Mouse (Mus musculus) cerebellum, postnatal 25 days (tissue): ENCODE measurements around the gene Wdr63.
"Not testable (repeated sequence)": the region's sequence is repeated elsewhere in the genome, so short reads cannot be mapped to it uniquely, and the experiment has no call there.

ENCODE experiments used
- DNase-seq, 2 experiments: peaks; one replicate each; pipeline ENCODE4 v3.0.0; 2021; ENCODE audit warnings: mixed read lengths in 2 of 2

The Wdr63 gene

DNA sequence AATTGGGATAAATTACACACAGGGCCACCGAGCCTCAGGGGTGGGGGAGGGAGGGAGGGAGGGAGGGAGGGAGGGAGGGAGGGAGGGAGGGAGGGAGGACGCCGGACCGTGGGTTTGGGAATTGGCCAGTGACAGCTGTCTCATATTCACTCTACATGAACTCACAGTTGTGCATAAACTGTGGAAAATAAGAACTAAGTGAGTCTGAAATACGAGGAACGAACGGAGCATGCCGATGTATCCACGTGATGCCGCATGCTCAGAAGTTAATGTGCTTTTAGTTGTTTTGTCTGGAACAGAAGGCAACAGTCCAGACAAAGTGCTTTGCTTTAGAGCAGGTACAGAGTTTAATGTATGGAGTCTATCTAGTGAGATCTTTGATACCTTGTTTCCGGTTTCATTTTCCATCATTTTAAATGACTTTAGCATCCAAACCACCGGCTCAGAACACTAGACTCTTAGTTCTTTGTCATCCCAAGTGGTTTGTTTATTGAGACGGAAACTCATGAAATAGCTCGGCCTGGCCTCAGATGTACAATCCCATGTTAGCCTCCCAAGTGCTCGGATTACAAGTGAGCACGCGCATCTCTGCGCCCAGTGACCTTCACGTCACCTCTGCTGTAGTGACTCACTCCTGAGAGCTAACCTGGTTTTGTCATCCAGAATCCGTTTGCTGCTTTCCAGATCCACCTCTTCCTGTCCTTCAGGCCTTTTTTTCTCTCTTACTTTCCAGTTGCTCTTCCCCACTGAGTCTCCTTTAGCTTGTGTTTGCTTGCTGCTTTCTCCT, 97.9 kb downstream of the Wdr63 start:
- DNase-seq, result no peak

DNA sequence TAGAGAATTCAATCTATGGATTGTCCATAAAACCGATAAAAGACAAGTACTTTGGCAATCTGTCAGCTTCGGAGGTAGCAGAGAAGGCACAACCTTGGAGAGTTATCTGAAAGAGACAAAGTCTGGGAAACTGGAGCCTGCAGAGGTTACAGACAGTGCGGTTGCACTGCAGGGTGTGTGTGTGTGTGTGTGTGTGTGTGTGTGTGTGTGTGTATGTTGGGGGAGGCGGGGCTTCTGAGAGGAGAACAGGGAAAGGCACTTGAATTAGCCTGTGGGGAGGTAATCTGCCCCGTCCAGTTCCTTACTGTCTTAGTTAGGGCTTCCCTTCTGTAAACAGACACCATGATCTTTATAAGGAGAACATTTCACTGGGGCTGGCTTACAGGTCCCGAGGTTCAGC, 100.1 kb downstream of the Wdr63 start:
- DNase-seq, result no peak

DNA sequence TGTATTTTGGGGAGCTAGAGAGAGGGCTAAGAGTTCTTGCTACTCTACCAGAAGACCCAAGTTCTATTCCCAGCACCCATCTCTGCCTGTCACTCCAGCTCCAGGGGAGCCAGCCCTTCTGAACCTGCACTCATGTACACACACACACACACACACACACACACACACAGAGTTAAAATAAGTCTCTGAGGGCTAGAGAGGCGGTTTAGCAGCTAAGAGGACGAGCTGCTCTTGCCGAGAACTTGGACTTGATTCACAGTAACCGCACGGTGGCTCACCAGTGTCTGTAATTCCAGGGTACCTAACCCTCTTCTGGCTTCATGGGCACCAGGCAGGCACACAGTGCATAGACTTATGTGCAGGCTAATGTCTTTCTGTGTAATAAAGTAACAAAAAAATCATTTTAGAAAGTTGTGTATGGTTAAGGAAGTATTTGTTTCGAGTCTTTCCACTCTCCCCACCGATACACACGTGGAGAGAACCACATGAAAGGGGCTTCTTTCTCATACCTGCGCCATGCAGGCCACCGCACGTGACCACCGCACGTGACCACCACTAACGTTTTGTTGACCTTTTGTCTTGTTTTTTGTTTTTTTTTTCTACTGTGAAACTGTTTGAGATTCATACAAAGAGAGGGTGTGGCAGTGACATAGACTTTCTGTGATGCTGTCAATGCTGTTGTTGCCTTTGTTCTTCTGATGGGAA, 103.4 kb downstream of the Wdr63 start:
- no peak for DNase-seq

DNA sequence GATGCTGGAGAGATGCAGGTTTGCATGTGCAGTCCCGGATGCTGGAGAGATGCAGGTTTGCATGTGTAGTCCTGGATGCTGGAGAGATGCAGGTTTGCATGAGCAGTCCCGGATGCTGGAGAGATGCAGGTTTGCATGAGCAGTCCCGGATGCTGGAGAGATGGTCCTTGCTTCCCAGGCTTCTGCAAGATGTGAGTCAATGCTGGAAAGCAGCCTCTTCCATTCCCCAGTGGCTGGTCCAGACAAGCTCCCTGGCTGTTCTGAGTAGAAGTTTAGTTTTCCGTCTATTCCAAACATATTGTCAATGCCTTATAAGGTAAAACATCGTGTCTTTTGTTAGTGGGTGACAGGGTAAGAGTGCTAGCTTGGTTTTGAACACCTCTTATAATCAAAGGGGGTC, 111.4 kb downstream of the Wdr63 start:
- DNase-seq, result not testable (repeated sequence)

DNA sequence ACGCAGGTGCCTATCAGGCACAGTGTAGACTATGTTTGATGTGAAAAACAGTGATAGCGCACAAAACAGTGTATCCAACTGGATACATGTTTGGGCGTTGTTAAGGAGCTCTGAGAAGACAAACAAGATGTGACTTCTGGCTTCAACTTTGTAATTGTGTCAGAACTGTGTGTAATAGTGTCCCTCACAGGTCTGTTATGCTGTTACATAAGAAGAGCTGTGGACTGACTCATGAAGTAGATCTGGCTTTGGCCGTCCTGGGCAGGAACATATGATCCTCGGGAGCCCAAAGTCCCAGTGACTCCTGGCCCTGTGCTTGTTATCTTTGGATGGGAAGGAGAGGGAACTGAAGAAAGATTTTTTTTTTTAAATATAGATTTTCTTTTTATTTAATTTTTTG, 112.4 kb downstream of the Wdr63 start:
- no peak for DNase-seq

DNA sequence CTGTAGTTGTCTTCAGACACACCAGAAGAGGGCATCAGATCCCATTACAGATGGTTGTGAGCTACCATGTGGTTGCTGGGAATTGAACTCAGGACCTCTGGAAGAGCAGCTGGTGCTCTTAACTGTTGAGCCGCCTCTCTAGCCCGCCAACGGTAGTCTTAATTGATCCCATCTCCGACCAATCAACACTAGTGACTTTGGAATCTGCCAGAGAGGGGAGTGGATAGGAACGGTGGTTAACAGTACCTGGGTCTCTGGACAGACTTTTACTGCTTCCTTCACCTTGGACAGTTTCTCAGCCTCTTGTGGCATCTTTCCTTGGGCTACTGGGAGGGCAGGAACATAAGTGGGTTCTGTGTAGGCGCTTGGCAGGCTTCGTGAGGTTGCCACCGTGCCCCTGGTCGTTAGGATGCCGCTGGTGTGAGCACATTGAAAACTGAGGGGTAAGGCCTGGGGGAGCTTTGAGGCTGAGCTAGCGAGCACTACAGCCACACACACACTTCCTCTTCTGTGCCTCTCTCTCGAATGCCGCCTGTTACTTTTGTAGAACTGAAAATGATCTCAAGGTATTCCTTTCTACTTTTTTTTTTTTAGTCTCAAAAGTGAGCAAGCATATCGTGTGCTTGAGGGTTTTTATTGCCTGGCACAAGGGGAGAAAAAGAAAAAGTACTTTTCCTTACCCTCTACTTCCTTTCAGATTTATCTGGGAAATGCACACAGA, 114.3 kb downstream of the Wdr63 start:
- DNase-seq, result no peak

DNA sequence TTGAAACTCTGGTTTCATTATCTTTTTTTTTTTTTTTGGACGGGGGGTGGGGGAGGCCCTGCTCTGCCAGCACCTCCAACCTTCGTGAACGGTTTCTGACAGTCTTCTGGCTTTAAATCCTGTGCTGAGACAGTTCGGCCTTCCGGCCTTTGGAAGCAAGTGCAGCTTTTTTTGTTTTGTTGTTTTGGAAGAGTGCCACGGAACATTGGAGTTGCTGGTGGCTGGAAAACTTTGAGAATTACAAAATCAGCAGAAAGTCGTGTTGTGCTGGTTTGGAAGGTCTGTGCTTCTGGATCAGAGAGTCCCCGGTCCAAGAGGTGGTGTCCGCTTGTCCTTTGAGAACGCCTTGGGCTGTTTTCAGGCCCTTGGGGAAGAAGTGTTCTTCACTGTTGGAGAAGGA, 115.1 kb downstream of the Wdr63 start:
- no peak for DNase-seq

DNA sequence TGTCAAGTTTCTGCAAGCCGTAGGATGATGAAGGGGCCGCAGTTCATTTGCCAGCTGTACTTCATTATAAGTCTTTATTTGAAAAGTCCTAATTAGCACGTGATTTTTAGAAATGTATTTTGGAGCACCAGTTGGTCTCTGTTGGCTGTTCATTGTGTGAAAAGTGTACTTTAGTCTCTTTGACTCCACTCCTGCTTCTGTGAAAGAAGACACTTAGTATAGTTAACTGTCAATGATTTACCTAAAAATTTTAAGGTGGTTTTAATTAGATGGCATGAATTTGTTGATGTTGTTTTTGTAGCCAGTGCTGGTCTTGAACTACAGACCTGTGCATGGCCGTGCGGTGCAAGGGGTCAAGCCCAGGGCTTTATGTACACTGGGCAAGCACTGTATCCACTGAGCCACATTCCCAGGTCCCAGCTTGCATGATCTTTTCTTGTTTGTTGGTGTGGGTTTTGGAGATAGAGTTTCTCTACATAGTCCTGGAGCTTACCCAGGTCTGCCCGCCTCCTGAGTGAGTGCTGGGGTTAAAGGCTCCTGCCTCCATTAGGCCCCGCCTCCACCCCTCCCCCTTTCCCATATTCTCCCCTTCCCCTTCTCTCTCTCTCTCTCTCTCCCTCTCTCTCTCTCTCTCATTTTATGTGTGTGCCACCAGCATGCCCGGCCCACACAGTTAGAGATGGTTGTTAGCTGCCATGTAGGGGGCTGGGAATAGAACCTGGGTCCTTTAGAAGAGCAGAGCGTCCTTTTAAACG, 115.8 kb downstream of the Wdr63 start:
- no peak for DNase-seq

DNA sequence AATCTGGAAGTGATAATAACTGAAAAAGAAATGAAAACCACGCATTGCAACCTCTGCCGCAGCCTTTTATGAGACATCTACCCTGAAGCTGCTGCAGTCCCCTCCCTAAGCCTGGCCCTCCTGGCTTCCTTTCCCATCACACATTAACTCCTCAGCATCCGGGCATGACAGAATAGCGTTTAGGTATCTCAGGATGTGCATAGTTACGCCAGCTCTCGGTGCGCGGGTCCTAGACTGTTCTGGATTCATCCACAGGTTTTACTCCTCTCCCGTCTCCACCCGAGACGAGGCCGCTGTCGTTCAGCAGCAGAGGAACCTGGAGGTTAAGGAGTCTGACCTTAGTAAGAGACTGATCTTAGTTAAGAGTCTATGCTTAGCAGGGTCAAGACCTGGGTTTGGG, 116.8 kb downstream of the Wdr63 start:
- DNase-seq, result no peak
